Mouse (Mus musculus): ENCODE measurements at regions not wholly inside any gene's neighbourhood (a gene's known extent, or its start where the extent isn't known, plus 50 kb on each side); places are given as distances from the start of the nearest gene placed in this dataset.
"Not testable (repeated sequence)": the region's sequence is repeated elsewhere in the genome, so short reads cannot be mapped to it uniquely, and the experiment has no call there.

DNA sequence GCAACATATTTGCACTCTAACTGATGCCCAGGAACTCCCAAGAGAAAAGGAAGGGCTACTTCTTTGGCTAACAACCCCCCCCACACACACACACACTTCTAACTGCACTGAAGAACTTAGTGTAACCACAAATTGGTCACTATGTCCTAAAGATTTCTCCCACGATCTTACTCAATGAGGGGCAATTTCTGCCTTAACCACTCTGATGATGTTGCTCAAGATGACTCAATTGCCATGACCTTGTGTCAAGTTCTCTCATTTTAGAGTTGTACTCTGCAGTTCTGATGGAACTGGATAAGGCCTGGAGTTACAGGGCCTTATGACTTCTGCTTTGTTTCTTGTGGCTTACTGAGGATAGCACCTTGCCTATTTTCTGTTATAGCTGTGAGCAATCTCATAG is 81.7 kb downstream of the Sem1 start:
- no peak for DNase-seq (ENCODE audit: low spot score)

DNA sequence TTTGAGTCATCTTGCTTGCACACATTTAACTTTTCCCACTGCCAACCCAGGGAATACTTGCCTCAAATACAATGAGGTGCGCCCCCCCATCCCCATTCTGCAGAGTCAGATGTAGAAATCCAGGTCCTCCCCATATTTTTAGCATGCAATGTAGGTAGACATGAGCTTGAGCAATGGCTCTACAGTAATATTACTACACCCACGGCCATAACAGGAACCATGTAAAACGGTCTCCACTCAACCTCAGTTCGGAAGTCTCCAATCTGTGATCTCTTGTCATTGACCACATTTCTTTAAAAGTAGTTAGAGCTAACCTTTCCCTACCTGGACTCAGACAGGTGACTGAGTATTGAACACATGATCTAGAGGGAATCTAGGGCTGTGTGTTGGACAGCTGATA is 82.1 kb downstream of the Sem1 start:
- DNase-seq (ENCODE audit: low spot score) = no peak

DNA sequence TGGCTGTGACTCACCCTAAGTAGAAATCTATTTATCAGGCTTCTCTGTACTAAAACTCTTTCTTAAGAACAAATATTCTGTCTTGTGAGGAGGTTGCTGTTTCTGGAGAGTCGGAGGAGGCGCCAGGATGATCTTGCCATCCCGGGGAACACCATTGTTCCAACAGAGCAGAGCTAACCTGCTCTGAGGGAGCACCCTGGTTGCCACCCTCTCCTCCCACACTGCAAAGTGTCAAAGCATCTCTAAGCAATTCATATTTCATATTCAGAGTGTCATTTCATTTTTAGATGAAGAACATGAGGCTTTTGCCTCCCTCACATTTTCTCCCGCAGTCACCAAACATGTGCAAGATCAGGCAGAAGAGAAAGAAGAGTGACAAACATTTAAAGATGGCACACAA is 90.3 kb downstream of the Sem1 start:
- DNase-seq (ENCODE audit: low spot score) = no peak

GRCm38 (mm10) chr6:6481596-6481995 is 96.9 kb downstream of the Sem1 start:
- not testable (repeated sequence) for DNase-seq (ENCODE audit: low spot score)

GRCm38 (mm10) chr6:6470397-6470796 is 108.1 kb downstream of the Sem1 start:
- no peak for DNase-seq (ENCODE audit: low spot score)

DNA sequence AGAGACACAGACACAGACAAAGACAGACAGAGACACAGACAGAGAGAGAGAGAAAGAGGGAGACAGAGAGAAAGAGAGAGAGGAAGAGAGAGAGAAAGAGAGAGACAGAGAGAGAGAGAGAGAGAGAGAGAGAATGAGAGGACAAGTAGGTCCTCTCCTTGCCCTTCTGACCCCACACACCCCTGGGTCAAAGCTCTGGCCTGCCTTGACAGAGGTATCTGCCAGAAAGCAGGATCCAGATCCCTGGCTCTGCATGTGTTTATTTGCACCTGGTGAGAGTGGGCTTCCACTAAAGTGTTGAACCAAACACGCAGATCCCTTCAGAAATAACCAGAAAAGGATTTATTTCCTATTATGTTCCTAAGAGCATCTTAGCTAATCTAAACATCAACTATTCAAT is 110.9 kb downstream of the Sem1 start:
- DNase-seq (ENCODE audit: low spot score) = no peak

GRCm38 (mm10) chr6:6466231-6466630 is 112.2 kb downstream of the Sem1 start:
- no peak for DNase-seq (ENCODE audit: low spot score)

DNA sequence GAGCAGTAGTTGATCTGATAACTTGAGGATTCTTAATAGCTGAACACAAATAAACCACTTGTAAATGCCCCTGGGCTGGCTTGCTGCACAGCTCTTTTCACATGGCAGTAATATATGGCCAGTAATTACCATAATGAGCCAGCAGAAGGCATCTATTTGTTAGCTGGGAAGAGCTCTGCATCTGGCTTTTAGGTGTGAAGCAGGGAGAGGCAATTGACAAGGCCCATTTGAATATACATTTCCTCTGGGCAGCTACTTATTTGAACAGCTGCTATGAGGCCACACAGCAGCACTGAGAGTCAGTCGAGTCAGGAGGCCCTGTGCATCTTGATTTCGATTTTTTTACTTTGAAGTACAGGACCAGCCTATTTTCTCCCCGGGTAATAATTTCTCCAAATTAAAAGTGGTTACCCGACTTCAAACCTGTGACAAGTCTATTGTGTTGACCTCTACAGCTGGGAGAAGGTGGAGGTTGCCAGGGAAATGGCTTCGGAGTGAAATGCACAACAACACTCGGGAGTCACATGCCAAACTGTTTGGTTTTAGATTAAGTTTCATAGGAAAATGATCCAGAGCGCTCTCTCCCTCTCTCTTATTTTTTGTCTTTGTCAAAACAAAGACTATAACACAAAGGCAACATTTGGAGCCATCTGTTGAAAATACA is 114.5 kb downstream of the Sem1 start:
- no peak for DNase-seq (ENCODE audit: low spot score)

DNA sequence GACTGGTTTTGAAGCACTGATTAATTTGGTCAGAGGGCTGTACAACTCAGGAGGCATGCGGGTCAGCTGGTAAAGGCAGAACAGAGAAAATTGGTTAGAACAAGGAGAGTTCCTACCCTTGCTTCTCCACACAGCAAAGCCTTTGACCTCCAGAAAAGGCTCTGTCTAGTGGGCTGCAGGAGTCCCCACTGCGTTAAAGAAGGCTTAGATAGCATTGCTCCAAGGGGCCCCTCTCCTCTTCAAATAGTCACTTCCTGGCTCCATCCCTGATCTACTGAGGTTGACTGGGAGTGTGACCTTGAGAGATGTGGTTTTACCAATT is 118.6 kb downstream of the Sem1 start:
- no peak for DNase-seq (ENCODE audit: low spot score)

- no peak for DNase-seq (ENCODE audit: low spot score)
These were observed 119.2 kb downstream of the Sem1 start for GRCm38 (mm10) chr6:6459006-6459917.

GRCm38 (mm10) chr6:6457726-6458125 is 120.7 kb downstream of the Sem1 start:
- no peak for DNase-seq (ENCODE audit: low spot score)

DNA sequence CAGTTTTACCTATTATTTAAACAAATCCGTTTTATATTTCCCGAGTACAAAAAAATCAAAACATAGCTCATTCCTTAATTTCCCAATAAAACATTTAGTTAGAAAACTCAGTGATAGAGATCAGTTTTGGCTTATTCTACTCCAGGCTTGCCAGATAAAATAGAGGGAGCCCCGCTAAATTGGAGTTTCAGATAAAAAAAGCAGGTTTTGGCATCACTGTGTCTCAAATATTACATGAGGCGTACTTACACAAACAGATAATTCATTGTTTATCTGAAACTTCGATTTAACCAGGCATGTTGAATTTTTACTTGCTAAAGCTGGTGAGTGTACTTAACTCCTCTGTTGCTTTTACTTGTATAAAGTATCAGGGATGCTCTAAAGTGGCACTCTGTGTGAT is 121.5 kb downstream of the Sem1 start:
- DNase-seq (ENCODE audit: low spot score) = no peak

DNA sequence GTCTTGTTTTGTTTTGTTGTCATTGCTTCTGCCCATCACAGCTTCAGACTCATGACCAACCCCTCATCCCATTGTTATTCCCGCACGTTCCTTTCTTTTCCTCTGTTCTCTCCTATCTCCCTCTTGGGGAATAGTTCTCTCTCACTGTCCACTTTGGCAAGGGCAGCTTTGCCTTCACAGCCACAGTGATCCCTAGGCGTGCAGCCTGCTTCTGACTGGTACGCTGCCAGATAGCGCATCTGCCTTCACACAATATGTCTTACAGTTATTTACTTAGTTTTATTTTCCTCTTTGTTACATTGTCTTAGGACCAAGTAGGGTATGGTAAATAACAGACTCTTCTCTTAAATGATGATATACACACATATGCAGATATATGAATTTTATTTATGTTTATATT is 122.9 kb downstream of the Sem1 start:
- no peak for DNase-seq (ENCODE audit: low spot score)

- no peak for DNase-seq (ENCODE audit: low spot score)
These were observed 124.1 kb downstream of the Sem1 start for GRCm38 (mm10) chr6:6454396-6454795.

DNA sequence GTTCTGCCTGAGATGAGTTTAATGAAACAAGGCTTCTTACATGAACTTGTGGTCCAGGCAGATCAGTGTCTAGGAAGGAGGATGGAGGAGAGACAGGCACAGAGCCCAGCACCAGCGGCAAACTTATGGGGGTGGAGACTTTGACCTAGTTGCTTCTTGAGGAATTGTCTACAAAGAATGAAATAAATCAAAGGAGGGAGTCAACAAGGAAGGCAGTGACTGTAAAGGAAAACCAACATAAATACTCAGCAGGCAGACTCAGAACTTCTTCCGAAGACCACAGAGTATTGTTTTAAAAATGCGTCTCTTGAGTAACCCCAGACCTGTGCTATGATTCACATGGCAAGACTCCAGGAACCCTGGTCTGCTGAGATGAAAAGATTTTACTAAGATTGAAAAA is 143.6 kb downstream of the Sem1 start:
- DNase-seq (ENCODE audit: low spot score) = no peak

DNA sequence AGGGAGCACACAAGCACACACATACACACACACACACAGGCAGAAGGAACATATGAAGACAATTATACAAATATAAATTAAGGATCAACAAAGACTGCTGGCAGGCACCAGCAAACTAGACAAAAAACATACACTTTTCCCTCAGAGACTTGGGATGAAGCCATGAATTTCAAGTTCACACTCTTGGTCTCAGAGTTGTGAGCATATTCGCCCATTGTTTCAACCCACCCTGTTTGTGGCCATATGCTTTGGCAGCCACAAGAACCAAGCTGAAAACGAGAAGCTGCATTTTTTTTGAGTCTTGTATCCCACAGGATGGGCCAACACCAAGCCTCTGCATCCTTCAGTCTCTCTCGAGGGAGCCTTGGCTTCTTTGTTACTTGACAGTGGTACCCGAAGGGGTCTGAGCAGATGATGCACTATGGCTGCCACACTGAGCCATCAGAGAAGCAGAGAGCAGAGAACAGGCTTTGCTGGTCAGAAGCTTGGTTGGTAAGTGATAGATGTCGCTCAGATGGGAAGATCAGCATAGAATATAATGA is 144.1 kb downstream of the Sem1 start:
- no peak for DNase-seq (ENCODE audit: low spot score)

DNA sequence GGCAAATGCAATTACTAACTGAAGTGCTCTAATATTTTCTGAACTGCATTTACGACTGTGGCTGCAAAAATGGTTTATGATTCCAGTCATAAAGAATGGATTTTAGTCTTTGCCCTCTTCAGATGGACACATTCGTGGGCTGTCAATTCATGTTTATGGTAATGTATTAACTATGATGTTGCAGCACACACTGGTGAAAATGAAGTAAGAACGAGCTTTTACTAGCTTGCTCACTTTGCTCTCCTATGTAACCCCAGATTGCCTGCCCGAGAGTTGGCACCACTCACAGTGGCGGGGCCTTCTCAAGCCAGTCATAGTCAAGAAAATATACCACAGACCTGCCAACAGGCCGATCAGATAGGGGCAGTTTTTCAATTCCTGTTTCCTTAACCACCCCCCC is 145.3 kb downstream of the Sem1 start:
- no peak for DNase-seq (ENCODE audit: low spot score)

DNA sequence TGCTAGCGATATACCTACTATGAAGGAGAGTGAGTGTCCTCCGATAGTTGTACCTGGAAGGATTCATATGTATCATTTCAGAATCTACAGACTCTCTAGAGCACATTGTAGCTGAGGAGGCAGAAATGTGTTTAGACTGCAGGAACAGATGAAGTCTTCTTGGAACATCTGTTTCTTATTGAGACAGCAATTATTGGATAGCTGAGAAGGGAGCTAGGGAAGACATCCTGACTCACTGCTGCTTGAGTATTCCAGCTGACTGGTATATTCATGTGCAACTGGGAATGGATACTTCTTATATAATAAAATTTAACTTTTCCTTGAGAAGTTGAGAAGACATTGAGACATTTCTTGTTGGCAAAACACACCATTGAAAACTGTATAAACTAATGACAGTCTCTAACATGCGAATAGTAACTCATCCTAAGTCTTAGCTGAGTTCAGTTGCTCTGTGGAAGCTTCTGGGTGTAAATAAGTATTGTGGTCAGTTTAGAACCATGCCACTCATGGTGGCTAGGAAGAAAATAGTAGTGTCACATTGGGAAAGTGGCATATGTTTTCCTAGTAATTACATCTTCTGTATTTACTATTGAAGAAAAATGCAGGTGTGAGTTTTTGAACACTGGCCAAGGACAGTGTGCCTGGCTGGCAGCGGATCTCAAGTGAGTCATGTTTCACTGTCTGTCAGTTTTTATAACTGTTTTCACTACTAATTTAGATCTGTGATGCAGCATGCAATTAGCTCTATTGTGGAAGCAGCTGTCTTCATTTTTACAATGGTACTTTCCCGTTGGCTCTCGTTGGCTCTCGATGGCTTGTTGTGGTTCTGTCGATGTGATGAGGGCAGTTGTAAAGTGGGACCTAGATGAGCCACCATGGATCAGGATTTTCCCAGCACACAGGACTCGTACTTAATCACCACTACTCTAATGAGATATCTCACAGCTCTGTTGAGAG is 163.5 kb downstream of the Sem1 start:
- DNase-seq (ENCODE audit: low spot score) = no peak

- DNase-seq (ENCODE audit: low spot score) = no peak
These were observed 180.5 kb downstream of the Sem1 start for GRCm38 (mm10) chr6:6397997-6398396.

- no peak for DNase-seq (ENCODE audit: low spot score)
These were observed 172.8 kb upstream of the Slc25a13 start for GRCm38 (mm10) chr6:6389454-6390445.

- DNase-seq (ENCODE audit: low spot score) = no peak
These were observed 172.0 kb upstream of the Slc25a13 start for GRCm38 (mm10) chr6:6388835-6389440.
